Mouse (Mus musculus) splenic B cell, adult 2 months (primary cell): ENCODE measurements around the gene Faim.

Experiments
- DNase-seq: peaks from one replicate; pipeline ENCODE4 v3.0.0-alpha.2; 2011; ENCODE audit warnings: low read depth, low spot score
- H3K27me3 ChIP-seq: 2 replicates; pipeline ENCODE4 v1.6.1; 2012; ENCODE audit warnings: mild to moderate bottlenecking, low read length, moderate library complexity, mixed read lengths; ENCODE audit not compliant: control insufficient read depth, poor library complexity, insufficient read depth, severe bottlenecking
- H3K36me3 ChIP-seq: 2 replicates; pipeline ENCODE4 v1.6.1; 2012; ENCODE audit warnings: mild to moderate bottlenecking, low read length, moderate library complexity, mixed read lengths; ENCODE audit not compliant: control insufficient read depth, poor library complexity, insufficient read depth, severe bottlenecking

The Faim gene

GRCm38 (mm10) chr9:99001326-99001725 is 15.2 kb downstream of the Faim start:
- no peak for DNase-seq
- H3K36me3 ChIP-seq, result peaks cover 9% of the 10 kb centered on the region
- H3K27me3 ChIP-seq, result no peaks in the 10 kb centered on the region

GRCm38 (mm10) chr9:99009069-99009897 is 23.1 kb downstream of the Faim start:
- Histone ChIP-seq H3K36me3 (0 out of 2 replicates have a peak, but pooled peaks cover 2% of the 10 kb centered on the region), H3K27me3 (no peaks in the 10 kb centered on the region)
- peak; percentile 16 for DNase-seq

GRCm38 (mm10) chr9:99009898-99010199 is 23.7 kb downstream of the Faim start:
- DNase-seq, result no peak
- H3K36me3 ChIP-seq, result 0 out of 2 replicates have a peak, but pooled peaks cover 2% of the 10 kb centered on the region
- no peaks in the 10 kb centered on the region for H3K27me3 ChIP-seq

- H3K36me3 ChIP-seq, result no peaks in the 10 kb centered on the region
- DNase-seq, result no peak
- H3K27me3 ChIP-seq, result no peaks in the 10 kb centered on the region
These were observed 30.1 kb downstream of the Faim start for GRCm38 (mm10) chr9:99016301-99016700.

- no peak for DNase-seq
- Histone ChIP-seq H3K36me3 (no peaks in the 10 kb centered on the region), H3K27me3 (no peaks in the 10 kb centered on the region)
These were observed 30.6 kb downstream of the Faim start for GRCm38 (mm10) chr9:99016759-99017158.

GRCm38 (mm10) chr9:99017679-99018078 is 31.5 kb downstream of the Faim start:
- Histone ChIP-seq H3K27me3 (no peaks in the 10 kb centered on the region), H3K36me3 (no peaks in the 10 kb centered on the region)
- DNase-seq, result no peak

GRCm38 (mm10) chr9:99021166-99021565 is 35.0 kb downstream of the Faim start:
- Histone ChIP-seq H3K36me3 (no peaks in the 10 kb centered on the region), H3K27me3 (no peaks in the 10 kb centered on the region)
- no peak for DNase-seq

GRCm38 (mm10) chr9:99021751-99022150 is 35.6 kb downstream of the Faim start:
- Histone ChIP-seq H3K27me3 (no peaks in the 10 kb centered on the region), H3K36me3 (no peaks in the 10 kb centered on the region)
- DNase-seq, result no peak

GRCm38 (mm10) chr9:99032031-99032430 is 45.9 kb downstream of the Faim start:
- DNase-seq, result no peak
- H3K36me3 ChIP-seq, result no peaks in the 10 kb centered on the region
- no peaks in the 10 kb centered on the region for H3K27me3 ChIP-seq

- DNase-seq, result no peak
- Histone ChIP-seq H3K36me3 (no peaks in the 10 kb centered on the region), H3K27me3 (no peaks in the 10 kb centered on the region)
These were observed 47.9 kb downstream of the Faim start for GRCm38 (mm10) chr9:99034111-99034510.

- H3K27me3 ChIP-seq, result no peaks in the 10 kb centered on the region
- H3K36me3 ChIP-seq, result no peaks in the 10 kb centered on the region
- no peak for DNase-seq
These were observed 49.4 kb downstream of the Faim start, which contains the start of gene Gm1123 for GRCm38 (mm10) chr9:99035575-99035974. Gene Gm1123 (minus strand): TSS chr9:99035715.

- H3K27me3 ChIP-seq, result no peaks in the 10 kb centered on the region
- H3K36me3 ChIP-seq, result no peaks in the 10 kb centered on the region
- DNase-seq, result no peak
These were observed 55.8 kb downstream of the Faim start for GRCm38 (mm10) chr9:99041994-99042393.

- DNase-seq, result no peak
- no peaks in the 10 kb centered on the region for H3K27me3 ChIP-seq
- H3K36me3 ChIP-seq, result no peaks in the 10 kb centered on the region
These were observed 56.5 kb downstream of the Faim start for GRCm38 (mm10) chr9:99042641-99043040.

GRCm38 (mm10) chr9:99044761-99045160 is 58.6 kb downstream of the Faim start:
- Histone ChIP-seq H3K27me3 (no peaks in the 10 kb centered on the region), H3K36me3 (no peaks in the 10 kb centered on the region)
- DNase-seq, result no peak

- Histone ChIP-seq H3K27me3 (no peaks in the 10 kb centered on the region), H3K36me3 (no peaks in the 10 kb centered on the region)
- DNase-seq, result no peak
These were observed 62.6 kb downstream of the Faim start for GRCm38 (mm10) chr9:99048724-99049250.
